Mouse (Mus musculus) kidney, embryonic 16.5 days (tissue): ENCODE measurements around the gene Krtap4-1. TPM values are rescaled to one million over a fixed set of nuclear protein-coding genes. Genes with fewer than 3 reads are reported as not detected.
"Not testable (repeated sequence)": the region's sequence is repeated elsewhere in the genome, so short reads cannot be mapped to it uniquely, and the experiment has no call there.

Experiments used
- ATAC-seq: fragments of 200-750 bp; cut with Nextera tagmentation; 2 replicates; pipeline ENCODE4 v1.8.0; 2017; ENCODE audit warnings: moderate TSS enrichment; ENCODE audit not compliant: low FRiP score, low TSS enrichment
- H3K27ac ChIP-seq: fragments of 300-500 bp; sonication (generic); 2 replicates; pipeline ENCODE4 v1.5.1; 2014; ENCODE audit warnings: low read length
- H3K27me3 ChIP-seq: fragments of 300-500 bp; sonication (generic); 2 replicates; pipeline ENCODE4 v1.6.1; 2014; ENCODE audit warnings: low read length, control low read depth, mixed read lengths; ENCODE audit not compliant: insufficient read depth
- H3K36me3 ChIP-seq: fragments of 300-500 bp; sonication (generic); 2 replicates; pipeline ENCODE4 v1.6.1; 2014; ENCODE audit warnings: low read length, control low read depth, mixed read lengths; ENCODE audit not compliant: insufficient read depth
- H3K4me1 ChIP-seq: fragments of 300-500 bp; sonication (generic); 2 replicates; pipeline ENCODE4 v1.6.1; 2014; ENCODE audit warnings: low read length, control low read depth, mixed read lengths; ENCODE audit not compliant: insufficient read depth
- H3K4me2 ChIP-seq: fragments of 300-500 bp; sonication (generic); replicated peaks from 2 replicates; pipeline ENCODE4 v1.6.1; 2014; ENCODE audit warnings: low read depth, low read length
- H3K4me3 ChIP-seq: fragments of 300-500 bp; sonication (generic); 2 replicates; pipeline ENCODE4 v1.5.1; 2014; ENCODE audit warnings: mild to moderate bottlenecking, low read length
- H3K9ac ChIP-seq: fragments of 300-500 bp; sonication (generic); replicated peaks from 2 replicates; pipeline ENCODE4 v1.6.1; 2014; ENCODE audit warnings: low read length
- H3K9me3 ChIP-seq: fragments of 300-500 bp; sonication (generic); 2 replicates; pipeline ENCODE4 v1.6.1; 2016; ENCODE audit warnings: low read length, control low read depth
- WGBS: fragments of 180-500 bp; shearing (Covaris S2); extraction: QIAGEN DNeasy Blood & Tissue Kit; methylation state at CpG from one replicate; pipeline ENCODE4 v1.1.7; 2014; 5-methylcytosine and 5-hydroxymethylcytosine counted together
- polyA plus RNA-seq: library from polyadenylated mRNA; unstranded; fragments of >200 nt; fragmentation: Nextera tagmentation; extraction: Ambion mirVana; gene quantifications from 2 replicates; pipeline ENCODE4 v1.2.1, GENCODE M21; 2015

Krtap4-1 gene
- not detected in 2 replicates for polyA plus RNA-seq

GRCm38 (mm10) chr11:99628138-99628537, at the start of gene Krtap4-1:
TSS of gene Krtap4-1 (minus strand) at chr11:99628238.
- Histone ChIP-seq H3K27ac (no peak within 1 kb of the TSS), H3K4me3 (no peak within 1 kb of the TSS), H3K4me1 (no peaks in the 10 kb centered on the region), H3K9ac (no peak within 1 kb of the TSS), H3K27me3 (no peaks in the 10 kb centered on the region), H3K9me3 (no peaks in the 10 kb centered on the region), H3K4me2 (no peak within 1 kb of the TSS), H3K36me3 (no peaks in the 10 kb centered on the region)
- WGBS, result 78% methylated on average over 4 of the region's 4 CpGs
- ATAC-seq, result no peak

- Histone ChIP-seq H3K9ac (no peak within 1 kb of the TSS), H3K4me3 (no peak within 1 kb of the TSS), H3K27me3 (no peaks in the 10 kb centered on the region), H3K27ac (no peak within 1 kb of the TSS), H3K4me2 (no peak within 1 kb of the TSS), H3K4me1 (no peaks in the 10 kb centered on the region), H3K36me3 (no peaks in the 10 kb centered on the region), H3K9me3 (no peaks in the 10 kb centered on the region)
- ATAC-seq, result no peak
Observed at GRCm38 (mm10) chr11:99665860-99666259, 37.8 kb upstream of the Krtap4-1 start, which contains the start of gene Krtap4-6. TSS of gene Krtap4-6 (minus strand) at chr11:99665960.

- no peak overlapping the region for H3K27ac ChIP-seq
- no peak overlapping the region for H3K4me2 ChIP-seq
- H3K36me3 ChIP-seq, result no peaks in the 10 kb centered on the region
- no peaks in the 10 kb centered on the region for H3K9me3 ChIP-seq
- no peak overlapping the region for H3K9ac ChIP-seq
- no peaks in the 10 kb centered on the region for H3K4me1 ChIP-seq
- H3K4me3 ChIP-seq, result no peak overlapping the region
- 84% methylated on average over 10 of the region's 10 CpGs for WGBS
- no peaks in the 10 kb centered on the region for H3K27me3 ChIP-seq
- no peak for ATAC-seq
Observed at GRCm38 (mm10) chr11:99662802-99663201, 34.8 kb upstream of the Krtap4-1 start.

GRCm38 (mm10) chr11:99659256-99659655, 31.2 kb upstream of the Krtap4-1 start:
- Histone ChIP-seq H3K4me2 (no peak overlapping the region), H3K27me3 (no peaks in the 10 kb centered on the region), H3K9ac (no peak overlapping the region), H3K27ac (no peak overlapping the region), H3K9me3 (no peaks in the 10 kb centered on the region), H3K36me3 (no peaks in the 10 kb centered on the region), H3K4me3 (no peak overlapping the region), H3K4me1 (no peaks in the 10 kb centered on the region)
- 76% methylated on average over 4 of the region's 4 CpGs for WGBS
- ATAC-seq, result no peak

- not testable (repeated sequence) for H3K4me2 ChIP-seq, ATAC-seq, H3K9ac ChIP-seq, H3K27me3 ChIP-seq, H3K36me3 ChIP-seq, H3K4me3 ChIP-seq, H3K9me3 ChIP-seq, H3K27ac ChIP-seq, H3K4me1 ChIP-seq
- 52% methylated on average over 10 of the region's 10 CpGs for WGBS
Observed at GRCm38 (mm10) chr11:99658467-99659010, 30.5 kb upstream of the Krtap4-1 start, which contains the start of gene Gm11563. TSS of gene Gm11563 (minus strand) at chr11:99658960.

- H3K4me1 ChIP-seq, result no peaks in the 10 kb centered on the region
- ATAC-seq, result no peak
- no peaks in the 10 kb centered on the region for H3K9me3 ChIP-seq
- H3K4me2 ChIP-seq, result no peak overlapping the region
- no peak overlapping the region for H3K27ac ChIP-seq
- no peak overlapping the region for H3K4me3 ChIP-seq
- WGBS, result 32% methylated on average over 5 of the region's 5 CpGs
- H3K36me3 ChIP-seq, result no peaks in the 10 kb centered on the region
- no peaks in the 10 kb centered on the region for H3K27me3 ChIP-seq
- H3K9ac ChIP-seq, result no peak overlapping the region
Observed at GRCm38 (mm10) chr11:99657051-99657450, 29.0 kb upstream of the Krtap4-1 start.

GRCm38 (mm10) chr11:99650136-99650535, 22.1 kb upstream of the Krtap4-1 start, which contains the start of gene Gm11555:
TSS of gene Gm11555 (minus strand) at chr11:99650236.
- Histone ChIP-seq H3K4me2 (no peak within 1 kb of the TSS), H3K9ac (no peak within 1 kb of the TSS), H3K4me1 (no peaks in the 10 kb centered on the region), H3K27ac (no peak within 1 kb of the TSS), H3K27me3 (no peaks in the 10 kb centered on the region), H3K9me3 (no peaks in the 10 kb centered on the region), H3K4me3 (no peak within 1 kb of the TSS), H3K36me3 (no peaks in the 10 kb centered on the region)
- WGBS, result 69% methylated on average over 2 of the region's 2 CpGs
- ATAC-seq, result no peak

GRCm38 (mm10) chr11:99646444-99646843, 18.4 kb upstream of the Krtap4-1 start:
- WGBS, result 80% methylated on average over 15 of the region's 15 CpGs
- Histone ChIP-seq H3K9ac (no peak overlapping the region), H3K36me3 (no peaks in the 10 kb centered on the region), H3K4me3 (no peak overlapping the region), H3K4me2 (no peak overlapping the region), H3K4me1 (no peaks in the 10 kb centered on the region), H3K27me3 (no peaks in the 10 kb centered on the region), H3K27ac (no peak overlapping the region), H3K9me3 (no peaks in the 10 kb centered on the region)
- ATAC-seq, result no peak

- H3K27me3 ChIP-seq, result no peaks in the 10 kb centered on the region
- no peaks in the 10 kb centered on the region for H3K36me3 ChIP-seq
- H3K4me3 ChIP-seq, result no peak overlapping the region
- no peak overlapping the region for H3K4me2 ChIP-seq
- H3K9me3 ChIP-seq, result no peaks in the 10 kb centered on the region
- no peak overlapping the region for H3K27ac ChIP-seq
- H3K4me1 ChIP-seq, result no peaks in the 10 kb centered on the region
- 79% methylated on average over 3 of the region's 3 CpGs for WGBS
- no peak for ATAC-seq
- no peak overlapping the region for H3K9ac ChIP-seq
Observed at GRCm38 (mm10) chr11:99644351-99644750, 16.3 kb upstream of the Krtap4-1 start.

GRCm38 (mm10) chr11:99643635-99644139, 15.6 kb upstream of the Krtap4-1 start, which contains the start of gene Krtap4-7:
TSS of gene Krtap4-7 (minus strand) at chr11:99644089.
- H3K27me3 ChIP-seq, H3K4me2 ChIP-seq, H3K36me3 ChIP-seq, H3K9ac ChIP-seq, H3K9me3 ChIP-seq, H3K27ac ChIP-seq, H3K4me1 ChIP-seq, ATAC-seq, H3K4me3 ChIP-seq: not testable (repeated sequence)
- WGBS, result 84% methylated on average over 9 of the region's 9 CpGs
